Mouse (Mus musculus): ENCODE data around the gene Nr4a3. TPM values are rescaled to one million over a fixed set of nuclear protein-coding genes. Genes with fewer than 3 reads are reported as not detected.

Nr4a3 gene
- not detected in 2 replicates for polyA plus RNA-seq (2012; ENCODE audit: insufficient read depth, insufficient read length, low replicate concordance, missing spikeins)

GRCm38 (mm10) chr4:48044491-48045211, at the start of gene Nr4a3:
Gene Nr4a3, plus strand, starts transcription at chr4:48045153.
- under 1% methylated on average over 54 of the region's 54 CpGs for WGBS
- Histone ChIP-seq H3K27ac (ENCODE audit: insufficient read depth, low read depth, low read length) (peak within 1 kb of the TSS; percentile 98), H3K4me3 (ENCODE audit: insufficient read depth, low read depth, low read length) (peak within 1 kb of the TSS; percentile 75), H3K4me1 (ENCODE audit: control insufficient read depth, insufficient read depth, low read length) (peaks cover 32% of the 10 kb centered on the region)
- TF ChIP-seq CTCF (IDR thresholded peaks at IDR 0.05; ENCODE audit: insufficient read depth, low read depth, low read length) (no peak), POLR2A (IDR thresholded peaks at IDR 0.05; ENCODE audit: insufficient read depth, low read depth, low read length) (peak; percentile 85; the same call in 1 of the 2 replicates)

- H3K4me1 ChIP-seq (ENCODE audit: control insufficient read depth, insufficient read depth, low read length) = no peaks in the 10 kb centered on the region
- TF ChIP-seq CTCF (IDR thresholded peaks at IDR 0.05; ENCODE audit: insufficient read depth, low read depth, low read length) = no peak
- TF ChIP-seq POLR2A (IDR thresholded peaks at IDR 0.05; ENCODE audit: insufficient read depth, low read depth, low read length) = no peak
- WGBS = 87% methylated on average over 4 of the region's 4 CpGs
- H3K27ac ChIP-seq (ENCODE audit: insufficient read depth, low read depth, low read length) = no peak overlapping the region
- H3K4me3 ChIP-seq (ENCODE audit: insufficient read depth, low read depth, low read length) = no peak overlapping the region
Observed at GRCm38 (mm10) chr4:48002969-48003368, 42.0 kb upstream of the Nr4a3 start.

GRCm38 (mm10) chr4:48003456-48003855, 41.5 kb upstream of the Nr4a3 start:
- H3K4me3 ChIP-seq (ENCODE audit: insufficient read depth, low read depth, low read length) = no peak overlapping the region
- no peaks in the 10 kb centered on the region for H3K4me1 ChIP-seq (ENCODE audit: control insufficient read depth, insufficient read depth, low read length)
- H3K27ac ChIP-seq (ENCODE audit: insufficient read depth, low read depth, low read length) = no peak overlapping the region
- 78% methylated on average over 3 of the region's 3 CpGs for whole genome bisulfite sequencing
- TF ChIP-seq CTCF (IDR thresholded peaks at IDR 0.05; ENCODE audit: insufficient read depth, low read depth, low read length) (no peak), POLR2A (IDR thresholded peaks at IDR 0.05; ENCODE audit: insufficient read depth, low read depth, low read length) (no peak)

- 94% methylated on average over 3 of the region's 3 CpGs for WGBS
- Histone ChIP-seq H3K4me1 (ENCODE audit: control insufficient read depth, insufficient read depth, low read length) (no peaks in the 10 kb centered on the region), H3K27ac (ENCODE audit: insufficient read depth, low read depth, low read length) (no peak overlapping the region), H3K4me3 (ENCODE audit: insufficient read depth, low read depth, low read length) (no peak overlapping the region)
- no peak for TF ChIP-seq CTCF (IDR thresholded peaks at IDR 0.05; ENCODE audit: insufficient read depth, low read depth, low read length)
- no peak for TF ChIP-seq POLR2A (IDR thresholded peaks at IDR 0.05; ENCODE audit: insufficient read depth, low read depth, low read length)
Observed at GRCm38 (mm10) chr4:48006355-48006754, 38.6 kb upstream of the Nr4a3 start.

- no peak overlapping the region for H3K4me3 ChIP-seq (ENCODE audit: insufficient read depth, low read depth, low read length)
- WGBS = 91% methylated on average over 3 of the region's 3 CpGs
Observed at GRCm38 (mm10) chr4:48012209-48012608, 32.7 kb upstream of the Nr4a3 start.

GRCm38 (mm10) chr4:48022966-48023365, 22.0 kb upstream of the Nr4a3 start:
- no peak overlapping the region for H3K27ac ChIP-seq (ENCODE audit: insufficient read depth, low read depth, low read length)
- no peaks in the 10 kb centered on the region for H3K4me1 ChIP-seq (ENCODE audit: control insufficient read depth, insufficient read depth, low read length)
- WGBS = 86% methylated on average over 3 of the region's 3 CpGs
- TF ChIP-seq CTCF (IDR thresholded peaks at IDR 0.05; ENCODE audit: insufficient read depth, low read depth, low read length) = no peak
- no peak for TF ChIP-seq POLR2A (IDR thresholded peaks at IDR 0.05; ENCODE audit: insufficient read depth, low read depth, low read length)
- no peak overlapping the region for H3K4me3 ChIP-seq (ENCODE audit: insufficient read depth, low read depth, low read length)

More at GRCm38 (mm10) chr4:48012209-48012608, 32.7 kb upstream of the Nr4a3 start:
- TF ChIP-seq POLR2A (IDR thresholded peaks at IDR 0.05; ENCODE audit: insufficient read depth, low read depth, low read length) = no peak
- TF ChIP-seq CTCF (IDR thresholded peaks at IDR 0.05; ENCODE audit: insufficient read depth, low read depth, low read length) = no peak
- H3K4me1 ChIP-seq (ENCODE audit: control insufficient read depth, insufficient read depth, low read length) = no peaks in the 10 kb centered on the region
- H3K27ac ChIP-seq (ENCODE audit: insufficient read depth, low read depth, low read length) = no peak overlapping the region

- Histone ChIP-seq H3K27ac (ENCODE audit: insufficient read depth, low read depth, low read length) (no peak overlapping the region), H3K4me3 (ENCODE audit: insufficient read depth, low read depth, low read length) (no peak overlapping the region), H3K4me1 (ENCODE audit: control insufficient read depth, insufficient read depth, low read length) (no peaks in the 10 kb centered on the region)
- TF ChIP-seq CTCF (IDR thresholded peaks at IDR 0.05; ENCODE audit: insufficient read depth, low read depth, low read length) (0 out of 2 replicates have a peak, but pooled peaks have one; percentile 16), POLR2A (IDR thresholded peaks at IDR 0.05; ENCODE audit: insufficient read depth, low read depth, low read length) (no peak)
- 72% methylated on average over 24 of the region's 24 CpGs for WGBS
Observed at GRCm38 (mm10) chr4:48029652-48030051, 15.3 kb upstream of the Nr4a3 start.

- TF ChIP-seq CTCF (IDR thresholded peaks at IDR 0.05; ENCODE audit: insufficient read depth, low read depth, low read length) = no peak
- TF ChIP-seq POLR2A (IDR thresholded peaks at IDR 0.05; ENCODE audit: insufficient read depth, low read depth, low read length) = no peak
- Histone ChIP-seq H3K4me1 (ENCODE audit: control insufficient read depth, insufficient read depth, low read length) (no peaks in the 10 kb centered on the region; the same call in 1 of the 2 replicates), H3K27ac (ENCODE audit: insufficient read depth, low read depth, low read length) (no peak overlapping the region), H3K4me3 (ENCODE audit: insufficient read depth, low read depth, low read length) (no peak overlapping the region)
- WGBS = 86% methylated on average over 9 of the region's 9 CpGs
Observed at GRCm38 (mm10) chr4:48034287-48034686, 10.7 kb upstream of the Nr4a3 start.

GRCm38 (mm10) chr4:48037646-48038045, 7.3 kb upstream of the Nr4a3 start:
- Histone ChIP-seq H3K4me1 (ENCODE audit: control insufficient read depth, insufficient read depth, low read length) (no peaks in the 10 kb centered on the region; the same call in 1 of the 2 replicates), H3K4me3 (ENCODE audit: insufficient read depth, low read depth, low read length) (no peak overlapping the region), H3K27ac (ENCODE audit: insufficient read depth, low read depth, low read length) (no peak overlapping the region)
- whole genome bisulfite sequencing = 68% methylated on average over 4 of the region's 4 CpGs
- TF ChIP-seq POLR2A (IDR thresholded peaks at IDR 0.05; ENCODE audit: insufficient read depth, low read depth, low read length) (no peak), CTCF (IDR thresholded peaks at IDR 0.05; ENCODE audit: insufficient read depth, low read depth, low read length) (no peak)
